Mouse (Mus musculus) yolk sac, embryonic 10.5 days (tissue): Measurements from ENCODE around the gene Atp1a3.
"Not testable (repeated sequence)": the region's sequence is repeated elsewhere in the genome, so short reads cannot be mapped to it uniquely, and the experiment has no call there.

Experiments
- DNase-seq: peaks from one replicate; pipeline ENCODE4 v3.0.0-alpha.2; 2017; ENCODE audit warnings: low spot score

The Atp1a3 gene

DNA sequence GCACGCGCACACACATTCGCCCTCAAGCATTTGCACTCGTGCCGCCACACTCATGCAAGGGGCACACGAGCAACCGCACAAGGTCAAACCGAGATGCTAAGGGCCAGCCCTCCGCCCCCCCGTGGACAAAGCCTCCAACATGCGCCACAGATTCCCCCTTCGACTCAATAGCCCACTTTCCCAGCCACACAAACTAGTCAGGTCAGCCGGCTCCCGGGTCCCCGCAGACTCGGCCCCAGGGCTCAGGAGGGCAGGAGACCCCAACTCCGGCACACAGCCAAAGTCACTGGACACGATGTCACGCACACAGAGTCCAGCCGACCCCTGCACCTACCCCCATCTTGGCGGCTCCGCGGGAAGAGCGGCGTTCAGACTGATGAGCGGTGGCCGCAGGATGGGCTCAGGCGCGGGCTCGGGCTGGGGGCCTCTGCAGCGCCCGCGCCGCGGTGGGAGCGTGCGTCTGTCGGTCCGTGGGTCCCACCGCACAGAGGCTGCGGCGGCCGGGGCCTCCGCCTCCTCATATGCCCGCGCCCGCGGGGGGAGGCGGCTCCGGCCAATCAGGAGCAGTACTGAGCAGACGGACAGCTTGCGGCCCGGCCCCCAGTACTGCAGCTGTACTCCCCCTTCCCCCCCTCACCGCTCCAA, at the start of gene Atp1a3:
TSS of gene Atp1a3 (minus strand) at position 538 of the 645 bp plus-strand sequence.
- no peak for DNase-seq

DNA sequence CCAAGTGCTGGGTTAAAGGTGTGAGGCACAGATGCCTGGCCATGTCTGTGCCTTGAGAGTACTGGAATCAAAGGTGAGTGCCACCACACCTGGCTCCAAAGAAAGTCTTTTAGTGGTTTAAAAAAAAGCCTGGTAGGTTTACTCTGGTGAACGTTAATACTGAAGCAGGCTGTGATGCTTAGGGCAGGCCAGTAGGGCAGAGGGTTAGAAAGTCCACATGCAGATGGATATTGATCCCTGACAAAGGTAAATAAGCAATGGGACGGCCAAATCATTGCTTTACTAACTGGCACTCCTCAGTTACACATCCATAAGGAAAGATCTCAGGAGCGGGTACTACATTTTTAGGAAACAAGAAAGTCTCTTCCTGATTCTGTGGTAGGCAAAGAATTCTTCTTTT, 46.8 kb upstream of the Atp1a3 start:
- no peak for DNase-seq

DNA sequence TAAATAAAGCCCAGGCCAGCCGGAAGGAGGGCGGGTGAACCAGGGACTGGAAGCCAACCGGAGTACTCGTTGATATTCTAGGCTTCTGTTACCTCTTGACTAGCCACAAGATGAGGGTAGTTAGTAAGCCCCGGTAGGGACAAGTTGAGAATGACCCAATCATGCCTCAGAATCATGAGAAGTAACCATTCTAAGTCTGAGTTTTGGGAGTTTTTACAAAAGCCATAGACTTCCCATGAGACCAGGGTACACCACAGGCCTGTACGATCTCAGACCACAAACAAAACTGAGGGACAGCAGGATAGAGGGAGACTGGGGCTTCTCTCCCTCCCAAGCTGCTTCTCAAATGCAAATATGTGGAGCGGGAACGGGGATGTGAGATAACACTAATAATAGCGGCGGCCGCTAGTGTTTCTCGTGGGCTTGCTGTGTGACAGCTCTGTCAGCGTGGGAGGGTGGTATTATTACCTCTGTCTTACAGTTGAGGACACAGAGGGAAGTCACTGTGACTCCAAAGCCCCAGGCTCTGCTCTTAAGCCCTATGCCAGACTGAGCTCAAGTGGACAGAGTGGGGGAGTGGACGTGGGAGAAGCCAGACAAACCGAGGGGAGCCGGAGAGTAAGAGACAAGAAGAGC, 43.7 kb upstream of the Atp1a3 start:
- no peak for DNase-seq

DNA sequence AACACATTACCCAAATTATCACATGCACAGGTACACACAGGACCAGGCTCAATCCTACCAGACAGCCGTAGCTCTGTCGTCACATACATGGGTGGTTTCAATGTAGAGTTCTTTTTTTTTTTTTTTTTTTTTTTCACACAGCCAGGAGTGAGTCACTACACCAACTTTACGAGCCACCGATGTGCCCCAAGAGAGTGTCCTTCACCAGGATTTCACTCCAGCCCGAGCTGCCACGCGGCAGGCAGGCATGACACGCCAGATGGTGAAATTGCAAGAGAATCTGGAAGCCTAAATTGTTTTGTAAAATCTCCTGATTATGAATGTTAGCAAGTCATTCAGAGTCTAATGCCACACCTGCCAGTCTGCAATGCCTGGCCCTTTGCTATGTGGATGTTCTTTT, 41.6 kb upstream of the Atp1a3 start:
- no peak for DNase-seq

DNA sequence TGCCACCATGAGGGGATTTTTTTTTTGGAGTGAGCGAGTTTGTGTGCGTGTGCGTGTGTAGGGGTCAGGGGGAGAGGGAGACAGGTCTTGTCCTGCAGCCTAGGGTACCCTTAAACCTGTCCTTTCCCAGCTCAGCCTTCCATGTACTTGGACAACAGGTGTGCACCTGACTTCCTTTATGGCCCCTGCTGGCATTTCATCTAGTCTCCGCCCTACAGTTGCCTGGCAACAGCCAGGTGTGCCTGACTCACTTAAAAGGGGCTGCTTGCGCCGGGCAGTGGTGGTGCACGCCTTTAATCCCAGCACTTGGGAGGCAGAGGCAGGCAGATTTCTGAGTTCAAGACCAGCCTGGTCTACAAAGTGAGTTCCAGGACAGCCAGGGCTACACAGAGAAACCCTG, 38.8 kb upstream of the Atp1a3 start:
- not testable (repeated sequence) for DNase-seq

DNA sequence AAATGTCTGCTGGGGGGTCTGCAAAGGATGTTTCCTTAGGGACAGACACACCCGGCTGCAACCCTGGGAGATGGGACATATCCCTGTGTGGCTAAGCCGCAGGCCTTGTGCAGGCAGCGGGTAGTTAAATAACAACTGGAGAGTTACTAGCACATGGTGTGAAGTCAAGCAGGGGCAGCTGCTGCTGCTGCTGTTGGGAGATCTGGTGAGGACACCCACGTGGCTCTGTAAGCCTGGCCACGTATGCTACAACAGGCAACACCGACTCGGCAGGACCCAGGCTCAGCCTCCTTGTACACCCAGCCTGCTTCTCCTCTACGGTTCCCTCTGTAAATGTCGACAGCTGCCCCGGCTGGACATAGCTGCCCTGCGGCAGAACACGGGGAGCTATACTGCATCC, 36.2 kb upstream of the Atp1a3 start:
- no peak for DNase-seq

DNA sequence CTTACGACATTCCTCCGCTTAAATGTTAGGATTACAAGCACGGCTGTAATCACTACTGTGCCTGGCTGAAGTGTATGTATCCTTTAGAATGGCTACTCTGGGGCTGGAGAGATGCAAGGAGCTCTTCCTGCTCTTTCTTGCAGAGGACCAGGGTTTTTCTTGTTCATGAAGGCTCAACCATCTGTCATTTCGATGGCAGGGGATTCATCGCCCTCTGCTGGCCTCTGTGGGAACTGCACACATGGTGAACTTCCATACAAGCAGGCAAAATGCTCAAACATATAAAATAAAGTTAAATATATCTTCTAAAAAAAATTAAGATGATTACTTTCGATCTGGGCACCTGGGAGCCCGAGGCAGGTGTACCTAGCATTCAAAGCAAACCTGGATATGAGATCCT, 30.2 kb upstream of the Atp1a3 start:
- peak; percentile 9 for DNase-seq

DNA sequence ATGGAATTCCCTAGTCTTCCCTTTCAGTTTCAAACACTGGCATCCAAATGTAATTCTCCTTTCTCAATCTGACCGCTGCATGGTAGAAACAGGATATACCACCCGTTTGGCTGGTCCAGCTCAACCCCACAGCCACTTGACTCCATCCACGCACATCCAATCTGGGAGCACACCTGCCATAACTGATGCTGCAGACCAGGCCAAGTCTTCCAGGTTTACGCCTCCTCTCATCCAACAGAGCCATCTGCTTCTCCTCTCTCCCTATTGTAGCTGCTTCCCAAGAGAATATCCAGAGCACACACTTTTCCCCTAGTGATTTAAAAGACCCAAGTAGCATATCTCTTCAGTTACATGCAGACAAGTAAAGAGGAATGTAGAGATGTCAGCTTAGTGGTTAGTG, 29.0 kb upstream of the Atp1a3 start:
- DNase-seq, result no peak

DNA sequence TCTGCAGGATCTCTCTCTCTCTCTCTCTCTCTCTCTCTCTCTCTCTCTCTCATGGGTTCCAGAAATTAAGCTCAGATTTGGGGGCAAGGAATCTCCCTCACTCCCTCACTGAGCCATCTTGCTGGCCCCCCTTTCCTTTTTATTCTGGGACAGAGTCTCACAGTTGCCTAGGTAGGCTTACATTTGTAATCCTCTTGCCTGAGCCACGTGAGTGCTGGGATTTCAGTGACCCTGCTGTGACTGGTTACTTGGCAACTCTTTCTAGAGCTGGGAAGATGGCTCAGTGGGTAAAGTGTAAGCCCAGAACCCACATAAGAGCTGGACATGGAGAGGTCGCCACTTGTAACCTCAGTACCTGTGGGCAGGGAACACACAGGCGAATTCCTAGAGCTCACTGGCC, 25.8 kb upstream of the Atp1a3 start:
- DNase-seq, result no peak

DNA sequence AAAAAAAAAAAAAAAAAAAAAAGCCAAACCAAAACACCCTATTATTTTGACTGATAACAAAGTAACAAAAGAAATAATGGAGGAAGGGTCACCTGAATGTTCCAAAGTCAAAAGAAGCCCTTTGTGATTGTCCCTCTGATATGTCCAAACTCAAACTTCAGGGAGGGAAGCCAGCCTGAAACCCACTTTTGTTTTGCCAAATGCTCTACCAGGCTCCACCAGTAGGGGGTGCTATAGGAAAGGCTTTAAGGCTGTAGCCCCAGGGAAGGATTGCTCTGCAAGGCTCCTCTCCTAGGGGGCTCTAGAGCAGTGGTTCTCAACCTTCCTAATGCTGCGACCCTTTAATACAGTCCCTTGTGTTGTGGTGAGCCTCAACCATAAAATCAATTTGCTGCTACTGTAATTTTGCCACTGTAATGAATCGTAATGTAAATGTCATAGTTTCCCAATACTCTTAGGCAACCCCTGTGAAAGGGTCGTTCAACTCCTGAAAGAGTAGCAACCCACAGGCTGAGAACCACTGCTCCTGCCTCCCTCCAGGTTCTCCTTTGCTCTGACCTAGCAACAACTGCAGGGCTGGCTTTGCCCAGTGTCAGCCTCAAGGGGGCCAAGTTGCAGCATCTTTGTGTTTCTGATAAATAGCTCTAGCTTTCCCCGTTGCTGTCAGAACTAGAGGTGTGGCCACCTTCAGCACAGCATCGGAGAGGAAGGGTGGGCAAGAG, 24.4 kb upstream of the Atp1a3 start:
- DNase-seq, result peak; percentile 24

DNA sequence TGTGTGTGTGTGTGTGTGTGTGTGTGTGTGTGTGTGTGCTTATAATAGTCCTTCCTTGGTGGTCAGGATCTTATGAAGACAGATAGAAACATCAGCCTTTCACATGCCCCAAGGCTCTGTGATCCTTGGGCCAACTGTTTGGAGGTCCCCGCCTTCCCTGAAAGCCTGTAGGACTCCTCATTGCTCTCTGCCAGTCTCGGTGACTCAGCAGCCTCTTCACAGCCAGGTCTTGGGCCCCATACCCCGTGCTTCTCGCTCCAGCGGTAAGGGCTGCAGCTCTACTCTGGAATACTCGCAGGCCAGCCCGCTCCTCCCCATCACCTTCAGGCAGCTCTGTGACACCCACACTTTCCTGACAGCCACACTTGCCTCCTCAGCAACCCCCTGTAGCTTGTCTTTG, 20.7 kb upstream of the Atp1a3 start:
- no peak for DNase-seq

DNA sequence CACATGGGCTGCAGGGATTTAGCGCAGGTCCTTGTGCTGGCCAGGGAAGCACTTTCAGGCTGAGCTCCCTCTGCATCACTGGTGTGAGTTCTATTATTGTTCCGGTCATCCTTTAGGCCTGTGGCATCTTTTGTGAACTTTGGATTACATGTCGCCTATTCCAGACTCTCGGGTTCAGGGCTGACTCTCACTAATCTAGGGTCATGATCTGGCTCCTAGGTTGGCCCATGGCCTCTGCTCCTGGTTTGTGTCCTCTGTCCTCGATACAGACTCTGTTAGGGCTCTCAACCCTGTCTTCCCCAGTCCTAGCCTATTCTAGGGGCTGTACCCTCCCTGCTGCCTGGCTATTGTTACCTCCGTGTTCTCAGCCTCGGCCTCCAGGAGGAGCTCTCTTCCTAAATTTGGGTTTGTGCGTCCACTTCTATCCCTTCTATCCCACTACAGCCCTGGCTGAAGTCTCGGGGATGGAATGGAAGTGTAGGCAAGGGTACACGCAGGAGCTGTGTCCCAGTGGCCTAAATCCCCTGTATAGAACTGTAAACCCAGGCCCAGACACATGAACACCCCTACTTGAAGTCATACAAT, 20.2 kb upstream of the Atp1a3 start:
- DNase-seq, result no peak

DNA sequence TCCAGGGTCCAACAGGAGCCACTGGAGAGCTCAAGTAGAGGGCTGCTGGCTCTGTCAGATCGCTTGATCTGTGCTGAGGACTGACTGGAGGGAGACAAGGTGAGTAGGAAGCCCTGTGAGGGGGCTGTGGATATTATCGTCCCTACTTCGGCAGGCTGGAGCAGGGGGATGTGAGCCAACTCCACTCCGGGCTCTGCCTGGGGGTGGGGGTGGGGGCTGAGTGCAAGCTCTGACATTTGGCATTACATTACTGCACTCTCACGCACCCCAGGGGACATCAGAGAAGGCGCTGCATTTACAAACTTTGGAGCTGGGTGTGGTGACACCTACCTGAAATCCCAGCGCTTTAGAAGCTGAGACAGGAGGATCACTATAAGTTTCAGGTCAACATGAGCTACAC, 5.8 kb upstream of the Atp1a3 start:
- DNase-seq, result no peak

DNA sequence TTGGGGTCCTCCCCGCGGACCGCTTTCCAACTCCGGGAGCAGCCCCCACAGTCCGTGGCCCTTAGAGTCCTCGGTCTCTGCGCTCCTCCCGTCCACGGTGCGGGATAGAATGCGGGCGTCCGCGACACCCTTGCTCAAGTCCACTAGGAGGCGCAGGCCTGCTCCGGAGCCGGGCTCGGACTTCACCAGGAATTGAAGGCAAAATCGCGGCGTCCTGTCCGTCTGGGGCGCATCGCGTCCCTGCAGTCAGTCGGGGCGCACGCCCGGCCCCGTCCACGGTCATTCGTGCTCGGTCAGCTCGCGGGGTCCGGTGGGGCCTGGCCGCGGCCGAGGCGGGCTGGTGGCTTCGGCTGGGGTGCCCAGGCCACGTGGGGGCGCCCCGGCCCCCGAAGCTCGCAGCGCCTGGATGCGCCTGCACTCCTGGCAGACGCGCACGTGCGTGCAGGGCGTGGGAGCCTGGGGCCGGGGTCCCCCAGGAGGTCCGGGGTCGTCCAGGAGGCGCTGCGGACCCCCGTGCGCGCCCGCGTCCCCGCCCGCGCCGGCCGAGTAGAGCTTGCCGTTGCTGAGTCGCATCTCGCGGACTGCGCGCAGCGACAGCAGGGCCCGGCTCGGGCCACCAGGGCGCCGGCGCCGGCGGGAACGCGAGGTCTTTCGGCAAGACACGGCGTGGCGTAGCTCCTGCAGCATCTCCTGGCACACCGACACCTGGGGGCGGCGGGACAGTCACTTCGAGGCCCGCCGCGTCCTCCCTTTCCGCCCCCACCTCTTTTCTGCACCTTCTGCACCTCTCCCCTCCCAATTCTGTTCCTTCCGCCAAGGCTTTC, 4.5 kb upstream of the Atp1a3 start:
- DNase-seq, result peak; percentile 18

DNA sequence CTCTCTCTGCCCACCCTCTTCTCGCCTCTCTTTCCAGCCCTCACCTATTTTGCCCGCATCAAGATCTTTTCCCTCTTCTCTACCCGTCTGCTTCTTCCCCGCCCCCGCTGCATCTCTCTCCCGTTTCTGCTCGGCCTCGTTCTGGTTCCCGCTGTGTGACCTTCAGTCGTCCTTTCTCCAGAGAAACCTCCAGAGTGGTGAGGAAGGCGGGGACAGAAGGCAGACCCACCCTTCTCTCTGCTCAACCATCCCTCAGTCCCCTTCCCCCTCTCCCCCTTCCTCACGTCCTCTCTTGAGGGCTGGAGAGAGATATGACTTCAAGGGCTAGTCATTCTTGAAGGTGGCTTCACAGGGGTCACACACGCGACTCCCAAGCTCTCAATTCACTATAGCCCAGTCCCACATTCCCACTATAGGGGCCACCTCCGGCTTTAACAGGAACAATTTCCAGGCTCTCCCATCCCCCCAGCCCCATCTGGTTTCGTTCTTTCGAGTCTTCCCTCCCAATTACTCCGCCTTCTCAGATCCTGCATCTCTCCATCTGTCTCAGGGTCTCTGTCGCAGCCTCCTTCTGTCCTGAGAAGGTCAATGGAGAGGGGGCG, 3.4 kb upstream of the Atp1a3 start:
- no peak for DNase-seq

DNA sequence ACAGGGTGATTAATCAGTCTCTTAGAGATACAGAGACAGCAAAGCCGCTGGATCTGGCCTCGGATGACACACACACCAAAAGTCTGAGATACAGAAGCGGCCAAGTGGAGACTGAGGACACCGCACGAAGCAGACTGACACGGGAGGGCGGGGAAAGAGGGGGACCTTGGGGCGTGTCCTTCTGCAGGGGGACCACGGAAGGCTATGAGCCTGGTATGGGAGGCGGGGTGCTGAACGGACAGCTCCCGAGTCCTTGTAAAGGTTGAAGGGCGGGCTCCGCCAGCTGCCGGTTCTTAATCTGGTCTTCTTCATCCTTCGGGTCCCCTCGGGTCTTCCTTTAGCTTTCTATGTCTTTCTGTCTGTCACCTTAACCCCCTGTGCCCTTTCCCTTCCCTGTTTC, 2.9 kb upstream of the Atp1a3 start:
- peak; percentile 36 for DNase-seq

DNA sequence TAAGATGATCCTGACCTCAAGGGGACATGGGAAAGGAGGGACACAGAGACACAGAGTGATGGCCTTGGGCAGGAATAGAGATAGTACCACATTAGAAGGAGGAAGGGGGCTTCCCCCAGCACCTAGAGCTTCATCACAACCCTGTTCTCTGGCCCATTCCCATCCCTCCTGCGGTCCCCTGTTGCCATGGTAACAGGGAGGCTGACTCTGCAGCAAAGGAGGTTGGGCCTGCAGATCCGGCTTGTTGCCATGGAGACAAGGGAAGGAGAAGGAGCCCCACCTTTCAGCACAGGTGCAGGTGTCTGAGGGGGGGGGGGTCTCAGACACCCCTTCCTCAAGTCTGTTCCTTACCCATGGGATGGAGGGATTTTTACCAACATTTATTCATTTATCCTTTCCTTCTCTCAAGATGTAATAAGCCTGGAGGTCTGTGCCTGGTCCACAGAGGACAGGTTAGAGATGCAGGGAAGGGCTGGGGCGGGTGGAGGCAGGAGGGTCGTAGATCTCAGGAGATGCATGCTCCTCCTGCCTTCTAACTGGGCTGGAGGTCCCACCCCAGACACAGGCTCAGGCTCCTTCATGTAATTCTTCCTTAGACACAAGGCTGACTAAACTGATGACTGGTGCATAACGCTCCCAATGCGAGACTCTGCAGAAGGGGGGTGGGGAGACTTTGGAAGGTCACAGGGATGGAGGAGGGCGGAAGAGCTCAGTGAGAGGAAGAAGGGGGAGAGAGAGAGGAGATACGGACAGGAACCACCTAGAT, 2.0 kb upstream of the Atp1a3 start:
- no peak for DNase-seq

DNA sequence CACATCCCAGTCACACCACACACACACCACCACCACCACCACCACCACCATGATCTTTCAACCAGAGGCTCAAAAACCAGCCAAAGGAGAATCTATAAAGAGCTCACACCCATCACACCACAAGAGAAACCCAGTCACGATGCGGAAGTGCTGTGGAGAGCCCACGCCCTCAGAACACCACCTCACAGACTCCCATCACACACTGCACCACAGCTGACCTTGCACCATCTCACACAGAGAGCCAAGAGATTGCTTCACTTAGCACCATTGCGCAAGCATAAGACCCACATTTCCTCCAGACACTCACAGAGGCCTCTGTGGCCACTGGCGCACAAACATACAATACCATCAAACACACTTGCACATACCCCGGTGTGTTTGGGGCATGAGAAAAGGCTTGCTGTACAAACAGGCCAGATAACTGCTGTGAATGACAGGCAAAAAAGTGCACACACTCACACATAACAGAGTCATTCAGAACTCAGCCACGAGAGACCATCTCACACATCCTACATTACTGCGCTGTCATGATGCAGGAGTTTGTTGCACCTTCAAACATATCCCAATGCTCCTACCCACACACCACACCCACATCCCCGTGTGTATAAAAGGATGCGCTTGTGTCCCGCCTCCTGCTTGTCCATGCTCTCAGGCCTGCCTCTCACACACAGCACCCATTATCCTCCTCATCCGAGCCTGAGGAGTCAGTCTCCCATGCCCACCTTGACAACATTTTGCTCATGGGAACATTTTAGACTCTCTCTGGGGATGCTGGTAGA, 1.0 kb upstream of the Atp1a3 start:
- DNase-seq, result no peak

DNA sequence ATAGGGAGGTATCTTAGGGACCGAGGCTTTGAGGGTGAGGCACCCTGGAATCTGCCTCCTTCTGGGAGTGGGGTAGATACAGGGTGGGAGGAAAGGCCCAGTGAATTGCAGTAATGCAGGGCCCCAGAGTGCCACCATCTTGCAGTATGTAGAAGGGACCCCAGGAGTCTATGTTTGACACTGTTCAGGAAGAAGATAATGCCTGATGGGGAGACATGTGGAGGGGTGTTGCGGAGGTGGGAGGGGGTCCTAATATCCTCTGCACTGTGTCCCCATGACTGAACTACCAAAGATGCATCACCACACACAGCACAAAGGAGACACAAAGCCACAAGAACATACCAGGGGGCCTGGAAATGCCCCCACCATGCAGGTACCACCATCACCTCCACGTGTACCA, 413 bp upstream of the Atp1a3 start:
- no peak for DNase-seq

DNA sequence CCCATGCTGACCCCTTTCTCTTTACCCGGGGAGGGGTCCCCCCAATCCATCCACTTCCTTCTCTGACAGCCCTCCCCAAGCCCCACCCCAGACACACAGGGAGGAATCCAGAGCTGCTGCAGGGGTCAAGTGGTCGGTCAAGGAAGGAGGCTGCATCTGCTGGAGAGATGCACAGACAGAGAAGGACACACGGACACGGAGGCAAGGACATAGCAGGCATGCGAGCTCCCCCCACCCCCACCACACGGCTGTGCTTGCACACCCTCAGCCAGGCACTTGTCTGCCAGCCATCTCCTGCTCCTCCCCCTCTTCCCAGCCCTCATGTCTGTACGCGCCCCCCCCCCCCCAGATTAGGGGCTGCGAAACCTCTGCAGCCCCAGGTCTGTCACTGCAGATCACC, 952 bp downstream of the Atp1a3 start:
- DNase-seq, result no peak
